Mouse (Mus musculus): ENCODE measurements around the gene Zfp217. TPM values are rescaled to one million over a fixed set of nuclear protein-coding genes. Genes with fewer than 3 reads are reported as not detected.

Zfp217 gene
- total and polyA plus RNA-seq, 2 experiments from 2014 or later, result 0.44 to 3.8 TPM

DNA sequence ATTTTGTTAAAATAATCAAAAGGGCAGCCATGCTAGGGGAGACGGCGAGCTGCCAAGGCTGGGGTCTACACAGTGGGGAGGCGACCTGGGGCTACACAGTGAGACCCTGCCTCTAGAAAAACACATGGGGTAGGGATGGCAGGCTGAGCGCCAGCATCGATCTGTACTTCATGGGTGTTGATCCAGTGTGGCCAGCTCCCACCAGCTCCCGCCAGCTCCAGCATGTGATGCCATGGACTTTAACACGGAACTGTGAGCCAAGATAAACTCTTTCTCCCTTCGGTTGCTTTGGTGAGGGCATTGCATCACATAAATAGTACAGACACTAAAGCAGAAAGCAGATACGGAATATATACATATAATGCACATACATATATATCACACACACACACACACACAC, 53.0 kb downstream of the Zfp217 start:
- Histone ChIP-seq H3K9ac (replicated peaks; ENCODE audit: low read length, poor library complexity, severe bottlenecking) (no peak overlapping the region), H3K4me2 (ENCODE audit: low read depth, low read length, poor library complexity, severe bottlenecking) (no peak overlapping the region), H3K27ac (ENCODE audit: low read depth, low read length) (no peak overlapping the region), H3K27me3 (ENCODE audit: insufficient read depth, low read length) (no peaks in the 10 kb centered on the region), H3K4me3 (ENCODE audit: low read depth, low read length) (no peak overlapping the region), H3K4me1 (ENCODE audit: insufficient read depth, low read length) (no peaks in the 10 kb centered on the region), H3K36me3 (ENCODE audit: insufficient read depth, low read length) (no peaks in the 10 kb centered on the region), H3K9me3 (ENCODE audit: low read length) (no peaks in the 10 kb centered on the region)
- no peak for TF ChIP-seq CTCF (IDR thresholded peaks at IDR 0.05)
- no peak for ATAC-seq (ENCODE audit: low FRiP score)
- 88% methylated on average over 9 of the region's 9 CpGs for WGBS
- no peak for DNase-seq (ENCODE audit: low spot score)

DNA sequence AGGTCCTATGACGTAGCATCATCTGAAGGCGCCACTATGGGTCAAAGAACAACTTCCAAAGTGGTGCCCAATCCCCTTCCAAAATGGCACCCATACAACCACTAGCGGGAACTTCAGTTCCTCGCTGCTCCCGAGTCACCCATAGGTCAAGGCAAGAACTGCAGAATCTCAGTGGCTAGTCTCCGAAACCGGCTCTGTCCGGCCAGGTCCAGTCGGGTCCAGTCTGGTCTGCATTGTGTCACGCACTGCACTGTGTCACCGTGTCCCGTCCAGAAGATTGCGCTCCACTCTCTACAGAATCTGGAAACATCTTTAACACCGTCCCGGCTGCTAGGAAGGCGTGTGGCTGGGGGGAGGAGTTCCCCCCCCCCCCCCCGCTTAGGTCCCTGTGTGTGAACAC, 53.7 kb downstream of the Zfp217 start:
- no peaks in the 10 kb centered on the region for H3K4me1 ChIP-seq (ENCODE audit: insufficient read depth, low read length)
- 97% methylated on average over 17 of the region's 17 CpGs for WGBS

DNA sequence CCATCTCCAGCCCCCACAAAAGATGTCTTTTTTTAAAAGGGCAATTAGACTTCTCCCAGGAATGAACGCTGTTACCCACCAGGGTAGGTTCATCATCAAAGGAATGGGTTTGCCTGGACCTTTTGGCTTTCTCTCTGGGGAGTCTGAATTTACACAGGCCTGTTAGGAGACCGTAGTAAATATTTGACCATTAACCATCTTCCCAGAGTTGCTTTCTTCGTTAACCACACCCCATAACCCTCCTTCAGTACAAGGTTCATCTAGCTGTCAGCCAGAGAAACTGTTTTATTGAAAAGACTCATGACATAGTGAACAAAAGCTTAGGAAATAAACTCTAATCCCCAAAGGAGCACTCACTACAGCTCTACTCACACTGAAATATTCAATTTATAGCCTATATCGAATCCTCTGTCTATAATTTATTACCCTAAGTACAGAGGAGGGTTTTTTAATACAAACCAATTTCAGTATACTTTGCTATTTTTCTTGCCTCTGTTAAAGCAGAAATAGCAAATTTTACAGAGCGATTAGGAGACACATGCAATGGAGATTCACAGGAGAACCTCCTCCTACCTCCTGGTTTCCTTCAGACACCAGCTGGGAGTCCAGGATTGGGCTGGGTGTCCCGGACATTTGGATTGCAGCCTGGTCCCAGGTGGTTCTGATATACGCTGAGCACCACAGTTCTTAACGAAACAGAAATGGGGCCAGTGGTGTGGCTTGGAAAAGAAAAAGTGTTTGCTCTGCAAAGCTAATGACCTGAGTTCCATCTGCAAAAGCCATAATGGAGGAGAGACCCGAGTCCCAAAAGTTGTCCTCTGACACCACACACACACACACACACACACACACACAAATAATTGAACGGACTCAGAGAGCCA, 56.1 kb downstream of the Zfp217 start:
- H3K4me3 ChIP-seq (ENCODE audit: low read depth, low read length), result no peak overlapping the region
- no peaks in the 10 kb centered on the region for H3K27me3 ChIP-seq (ENCODE audit: insufficient read depth, low read length)
- H3K9me3 ChIP-seq (ENCODE audit: low read length), result no peaks in the 10 kb centered on the region
- no peaks in the 10 kb centered on the region for H3K4me1 ChIP-seq (ENCODE audit: insufficient read depth, low read length)
- 79% methylated on average over 10 of the region's 10 CpGs for WGBS
- no peak for TF ChIP-seq CTCF (IDR thresholded peaks at IDR 0.05)
- no peak overlapping the region for H3K9ac ChIP-seq (replicated peaks; ENCODE audit: low read length, poor library complexity, severe bottlenecking)
- no peak for DNase-seq (ENCODE audit: low spot score)
- ATAC-seq (ENCODE audit: low FRiP score), result no peak
- no peak overlapping the region for H3K27ac ChIP-seq (ENCODE audit: low read depth, low read length)
- no peaks in the 10 kb centered on the region for H3K36me3 ChIP-seq (ENCODE audit: insufficient read depth, low read length)
- no peak overlapping the region for H3K4me2 ChIP-seq (ENCODE audit: low read depth, low read length, poor library complexity, severe bottlenecking)

More for the DNA sequence above, 53.7 kb downstream of the Zfp217 start:
- DNase-seq (ENCODE audit: low spot score) (no peak), ATAC-seq (ENCODE audit: low FRiP score) (no peak)
- Histone ChIP-seq H3K9me3 (ENCODE audit: low read length) (no peaks in the 10 kb centered on the region), H3K4me3 (ENCODE audit: low read depth, low read length) (no peak overlapping the region), H3K4me2 (ENCODE audit: low read depth, low read length, poor library complexity, severe bottlenecking) (no peak overlapping the region), H3K36me3 (ENCODE audit: insufficient read depth, low read length) (no peaks in the 10 kb centered on the region), H3K27me3 (ENCODE audit: insufficient read depth, low read length) (no peaks in the 10 kb centered on the region), H3K9ac (replicated peaks; ENCODE audit: low read length, poor library complexity, severe bottlenecking) (no peak overlapping the region), H3K27ac (ENCODE audit: low read depth, low read length) (no peak overlapping the region)
- TF ChIP-seq CTCF (IDR thresholded peaks at IDR 0.05), result no peak

DNA sequence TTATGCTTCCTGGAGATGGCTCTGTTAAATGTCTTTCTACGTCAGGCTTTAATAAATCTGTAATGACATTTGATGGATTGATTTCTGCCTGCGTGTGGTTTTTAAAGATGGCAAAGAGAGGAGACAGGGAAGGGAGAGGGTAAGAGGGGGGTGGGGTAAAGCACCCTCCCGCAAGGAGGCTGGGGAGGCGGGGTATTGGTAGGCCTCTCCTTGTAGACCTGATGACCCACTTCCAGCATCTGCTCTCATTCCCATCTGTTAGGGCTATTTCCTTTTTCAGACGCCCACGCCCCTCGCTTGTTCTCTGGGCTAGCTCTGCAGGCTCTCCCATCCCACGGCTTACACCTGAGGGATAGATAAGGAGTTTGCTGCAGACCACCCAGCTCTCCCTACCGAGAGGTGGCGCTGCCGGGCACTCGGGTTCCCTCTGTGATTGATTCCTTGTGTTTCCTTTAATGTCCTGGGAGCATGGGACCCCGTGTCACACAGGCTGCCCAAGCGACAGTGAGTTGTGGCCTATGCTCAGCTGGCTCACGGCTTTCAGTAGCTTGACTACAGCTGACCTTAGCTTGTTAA, 69.4 kb downstream of the Zfp217 start:
- DNase-seq (ENCODE audit: low spot score), result no peak
- TF ChIP-seq CTCF (IDR thresholded peaks at IDR 0.05), result peak; percentile 30; the same call in 1 of the 2 replicates
- Histone ChIP-seq H3K9me3 (ENCODE audit: low read length) (no peaks in the 10 kb centered on the region), H3K9ac (replicated peaks; ENCODE audit: low read length, poor library complexity, severe bottlenecking) (no peak overlapping the region), H3K4me1 (ENCODE audit: insufficient read depth, low read length) (no peaks in the 10 kb centered on the region), H3K27me3 (ENCODE audit: insufficient read depth, low read length) (no peaks in the 10 kb centered on the region), H3K4me3 (ENCODE audit: low read depth, low read length) (no peak overlapping the region), H3K36me3 (ENCODE audit: insufficient read depth, low read length) (no peaks in the 10 kb centered on the region), H3K27ac (ENCODE audit: low read depth, low read length) (no peak overlapping the region), H3K4me2 (ENCODE audit: low read depth, low read length, poor library complexity, severe bottlenecking) (no peak overlapping the region)
- no peak for ATAC-seq (ENCODE audit: low FRiP score)
- WGBS, result 59% methylated on average over 15 of the region's 15 CpGs

DNA sequence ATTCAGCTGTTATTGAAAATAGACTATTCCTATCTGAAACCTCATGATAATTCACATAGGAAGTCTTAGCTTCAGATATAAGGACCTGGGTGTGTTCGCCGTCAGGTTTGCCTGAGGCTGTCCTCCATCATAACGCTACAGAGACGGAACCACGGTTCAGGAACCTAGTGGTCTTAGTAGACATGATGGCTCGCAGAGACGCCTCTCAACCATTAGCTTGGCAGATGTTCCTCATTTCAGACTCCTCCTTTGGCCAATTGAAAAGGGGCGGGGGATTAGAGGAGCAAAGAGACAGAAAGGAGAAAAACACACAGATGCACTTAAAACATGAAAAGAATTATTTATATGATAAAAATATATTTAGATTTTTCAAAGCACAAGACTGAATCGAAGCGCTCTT, 69.9 kb downstream of the Zfp217 start:
- Histone ChIP-seq H3K4me3 (ENCODE audit: low read depth, low read length) (no peak overlapping the region), H3K27me3 (ENCODE audit: insufficient read depth, low read length) (no peaks in the 10 kb centered on the region), H3K9me3 (ENCODE audit: low read length) (no peaks in the 10 kb centered on the region), H3K4me1 (ENCODE audit: insufficient read depth, low read length) (no peaks in the 10 kb centered on the region), H3K9ac (replicated peaks; ENCODE audit: low read length, poor library complexity, severe bottlenecking) (no peak overlapping the region), H3K36me3 (ENCODE audit: insufficient read depth, low read length) (no peaks in the 10 kb centered on the region), H3K4me2 (ENCODE audit: low read depth, low read length, poor library complexity, severe bottlenecking) (no peak overlapping the region), H3K27ac (ENCODE audit: low read depth, low read length) (no peak overlapping the region)
- WGBS, result 83% methylated on average over 10 of the region's 10 CpGs
- DNase-seq (ENCODE audit: low spot score) (no peak), ATAC-seq (ENCODE audit: low FRiP score) (no peak)
- TF ChIP-seq CTCF (IDR thresholded peaks at IDR 0.05), result no peak

DNA sequence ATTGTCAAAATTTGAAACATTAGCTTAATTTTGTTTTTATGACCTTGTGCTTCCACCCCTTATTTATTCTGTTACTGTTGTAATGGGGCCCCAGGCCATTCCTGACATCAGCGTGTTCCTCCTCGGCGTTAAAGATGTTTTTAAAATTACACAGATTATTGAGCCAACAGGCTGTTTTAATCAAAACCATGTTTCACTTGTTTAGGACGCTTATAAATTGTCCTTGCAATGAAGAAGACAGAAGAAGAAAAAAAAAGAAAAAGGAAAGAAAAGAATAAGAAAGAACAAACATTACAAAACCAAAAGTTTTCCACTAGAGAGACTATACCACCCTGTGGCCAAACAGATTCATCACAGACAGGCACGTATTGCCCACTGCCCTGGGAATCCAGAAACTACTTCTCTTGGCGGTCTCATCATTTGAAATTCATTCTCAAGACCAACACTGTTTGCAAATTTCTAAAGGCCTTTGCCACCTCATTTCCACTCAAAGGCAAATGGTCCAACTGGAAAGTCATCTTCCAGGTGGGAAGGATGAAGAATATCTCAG, 70.9 kb downstream of the Zfp217 start:
- no peaks in the 10 kb centered on the region for H3K4me1 ChIP-seq (ENCODE audit: insufficient read depth, low read length)
- no peak for ATAC-seq (ENCODE audit: low FRiP score)
- H3K27me3 ChIP-seq (ENCODE audit: insufficient read depth, low read length), result no peaks in the 10 kb centered on the region
- H3K36me3 ChIP-seq (ENCODE audit: insufficient read depth, low read length), result no peaks in the 10 kb centered on the region
- no peak overlapping the region for H3K9ac ChIP-seq (replicated peaks; ENCODE audit: low read length, poor library complexity, severe bottlenecking)
- WGBS, result 74% methylated on average over 6 of the region's 6 CpGs
- H3K27ac ChIP-seq (ENCODE audit: low read depth, low read length), result no peak overlapping the region
- peak; percentile 22 for DNase-seq (ENCODE audit: low spot score)
- no peak overlapping the region for H3K4me3 ChIP-seq (ENCODE audit: low read depth, low read length)
- peak; percentile 67 for TF ChIP-seq CTCF (IDR thresholded peaks at IDR 0.05)
- H3K9me3 ChIP-seq (ENCODE audit: low read length), result no peaks in the 10 kb centered on the region
- no peak overlapping the region for H3K4me2 ChIP-seq (ENCODE audit: low read depth, low read length, poor library complexity, severe bottlenecking)
